Mouse (Mus musculus) kidney, adult 2 months (tissue): ENCODE data around the gene Pcsk5. TPM values are rescaled to one million over a fixed set of nuclear protein-coding genes. Genes with fewer than 3 reads are reported as not detected.

ENCODE experiments used
- DNase-seq: peaks from one replicate; pipeline ENCODE4 v3.0.0; 2021
- H3K27ac ChIP-seq: fragments of 200-500 bp; 2 replicates; pipeline ENCODE4 v1.5.1; 2012; ENCODE audit warnings: low read depth, low read length, control low read depth, inconsistent platforms; ENCODE audit not compliant: insufficient read depth
- H3K27me3 ChIP-seq: fragments of 200-500 bp; replicated peaks from 2 replicates; pipeline ENCODE4 v1.6.1; 2012; ENCODE audit warnings: mild to moderate bottlenecking, moderate library complexity, low read length, inconsistent platforms; ENCODE audit not compliant: control insufficient read depth, insufficient read depth
- H3K36me3 ChIP-seq: fragments of 200-500 bp; 2 replicates; pipeline ENCODE4 v1.6.1; 2012; ENCODE audit warnings: mild to moderate bottlenecking, moderate library complexity, low read length, inconsistent platforms; ENCODE audit not compliant: control insufficient read depth, insufficient read depth
- H3K4me1 ChIP-seq: fragments of 200-500 bp; 2 replicates; pipeline ENCODE4 v1.6.1; 2011; ENCODE audit warnings: low read length; ENCODE audit not compliant: control insufficient read depth, insufficient read depth
- H3K4me3 ChIP-seq: fragments of 200-500 bp; 2 replicates; pipeline ENCODE4 v1.5.1; 2011; ENCODE audit warnings: mild to moderate bottlenecking, low read depth, low read length, control low read depth; ENCODE audit not compliant: insufficient read depth
- CTCF ChIP-seq: fragments of 200-500 bp; conservative IDR thresholded peaks from 2 replicates; pipeline ENCODE4 v1.5.1; 2011; ENCODE audit warnings: low read depth, mild to moderate bottlenecking, control low read depth, low read length, moderate library complexity, mixed read lengths; ENCODE audit not compliant: insufficient read depth, insufficient read length
- POLR2A ChIP-seq: fragments of 200-500 bp; IDR thresholded peaks from one replicate; pipeline ENCODE4 v1.6.1; 2011; ENCODE audit warnings: low read depth, low read length, control low read depth
- WGBS: fragments of 180-500 bp; shearing (Covaris S2); methylation state at CpG from one replicate; pipeline ENCODE4 v1.1.7; 2018; 5-methylcytosine and 5-hydroxymethylcytosine counted together
- polyA plus RNA-seq: library from polyadenylated mRNA; depleted of rRNA; stranded (reverse); fragments of >200 nt; gene quantifications from 2 replicates; pipeline ENCODE4 v1.2.3, GENCODE M21; 2012

The Pcsk5 gene
- polyA plus RNA-seq, 1 experiment = 9.4 TPM

GRCm38 (mm10) chr19:17769610-17770399 is 67.6 kb downstream of the Pcsk5 start:
- Histone ChIP-seq H3K36me3 (no peaks in the 10 kb centered on the region), H3K27ac (no peak overlapping the region), H3K27me3 (no peaks in the 10 kb centered on the region), H3K4me1 (0 out of 2 replicates have a peak, but pooled peaks cover 3% of the 10 kb centered on the region), H3K4me3 (no peak overlapping the region)
- WGBS = 73% methylated on average over 5 of the region's 5 CpGs
- TF ChIP-seq POLR2A (no peak), CTCF (peak; percentile 76)
- DNase-seq = peak; percentile 39

- DNase-seq = no peak
- H3K36me3 ChIP-seq = no peaks in the 10 kb centered on the region
- H3K4me3 ChIP-seq = no peak overlapping the region
- H3K27ac ChIP-seq = no peak overlapping the region
- no peak for TF ChIP-seq CTCF
- no peak for TF ChIP-seq POLR2A
- 0 out of 2 replicates have a peak, but pooled peaks cover 11% of the 10 kb centered on the region for H3K4me1 ChIP-seq
- WGBS = 83% methylated on average over 2 of the region's 2 CpGs
- H3K27me3 ChIP-seq = no peaks in the 10 kb centered on the region
These were observed 72.4 kb downstream of the Pcsk5 start for GRCm38 (mm10) chr19:17765001-17765400.

GRCm38 (mm10) chr19:17762740-17763139 is 74.7 kb downstream of the Pcsk5 start:
- no peaks in the 10 kb centered on the region for H3K27me3 ChIP-seq
- H3K27ac ChIP-seq = no peak overlapping the region
- H3K4me1 ChIP-seq = 0 out of 2 replicates have a peak, but pooled peaks cover 11% of the 10 kb centered on the region
- TF ChIP-seq CTCF = no peak
- TF ChIP-seq POLR2A = no peak
- no peaks in the 10 kb centered on the region for H3K36me3 ChIP-seq
- H3K4me3 ChIP-seq = no peak overlapping the region
- peak; percentile 38 for DNase-seq

- Histone ChIP-seq H3K27ac (no peak overlapping the region), H3K27me3 (no peaks in the 10 kb centered on the region), H3K4me3 (no peak overlapping the region), H3K4me1 (0 out of 2 replicates have a peak, but pooled peaks cover 11% of the 10 kb centered on the region), H3K36me3 (no peaks in the 10 kb centered on the region)
- TF ChIP-seq CTCF (no peak), POLR2A (no peak)
- DNase-seq = no peak
- WGBS = 77% methylated on average over 5 of the region's 5 CpGs
These were observed 75.8 kb downstream of the Pcsk5 start for GRCm38 (mm10) chr19:17761678-17762077.

GRCm38 (mm10) chr19:17752841-17753240 is 84.6 kb downstream of the Pcsk5 start:
- Histone ChIP-seq H3K27me3 (no peaks in the 10 kb centered on the region), H3K36me3 (no peaks in the 10 kb centered on the region; the same call in 1 of the 2 replicates), H3K4me1 (no peaks in the 10 kb centered on the region), H3K4me3 (no peak overlapping the region), H3K27ac (no peak overlapping the region)
- peak; percentile 35 for DNase-seq
- 10% methylated on average over 3 of the region's 3 CpGs for WGBS
- TF ChIP-seq POLR2A = no peak

GRCm38 (mm10) chr19:17748331-17748730 is 89.1 kb downstream of the Pcsk5 start:
- H3K4me1 ChIP-seq = peaks cover 10% of the 10 kb centered on the region; the same call in 1 of the 2 replicates
- TF ChIP-seq CTCF = no peak
- TF ChIP-seq POLR2A = no peak
- no peaks in the 10 kb centered on the region for H3K27me3 ChIP-seq
- WGBS = 84% methylated on average over 3 of the region's 3 CpGs
- no peak overlapping the region for H3K27ac ChIP-seq
- H3K36me3 ChIP-seq = no peaks in the 10 kb centered on the region; the same call in 1 of the 2 replicates
- no peak for DNase-seq
- no peak overlapping the region for H3K4me3 ChIP-seq

- 91% methylated on average over 2 of the region's 2 CpGs for WGBS
- no peak for TF ChIP-seq POLR2A
- TF ChIP-seq CTCF = no peak
- no peak for DNase-seq
- Histone ChIP-seq H3K27me3 (no peaks in the 10 kb centered on the region), H3K36me3 (no peaks in the 10 kb centered on the region; the same call in 1 of the 2 replicates), H3K4me1 (peaks cover 12% of the 10 kb centered on the region; the same call in 1 of the 2 replicates), H3K27ac (peak overlapping the region; percentile 50; the same call in 1 of the 2 replicates), H3K4me3 (no peak overlapping the region)
These were observed 92.1 kb downstream of the Pcsk5 start for GRCm38 (mm10) chr19:17745380-17745779.
